Comparison of ENCODE assay signal across 8 mouse cellular contexts in the genomic region with DNA sequence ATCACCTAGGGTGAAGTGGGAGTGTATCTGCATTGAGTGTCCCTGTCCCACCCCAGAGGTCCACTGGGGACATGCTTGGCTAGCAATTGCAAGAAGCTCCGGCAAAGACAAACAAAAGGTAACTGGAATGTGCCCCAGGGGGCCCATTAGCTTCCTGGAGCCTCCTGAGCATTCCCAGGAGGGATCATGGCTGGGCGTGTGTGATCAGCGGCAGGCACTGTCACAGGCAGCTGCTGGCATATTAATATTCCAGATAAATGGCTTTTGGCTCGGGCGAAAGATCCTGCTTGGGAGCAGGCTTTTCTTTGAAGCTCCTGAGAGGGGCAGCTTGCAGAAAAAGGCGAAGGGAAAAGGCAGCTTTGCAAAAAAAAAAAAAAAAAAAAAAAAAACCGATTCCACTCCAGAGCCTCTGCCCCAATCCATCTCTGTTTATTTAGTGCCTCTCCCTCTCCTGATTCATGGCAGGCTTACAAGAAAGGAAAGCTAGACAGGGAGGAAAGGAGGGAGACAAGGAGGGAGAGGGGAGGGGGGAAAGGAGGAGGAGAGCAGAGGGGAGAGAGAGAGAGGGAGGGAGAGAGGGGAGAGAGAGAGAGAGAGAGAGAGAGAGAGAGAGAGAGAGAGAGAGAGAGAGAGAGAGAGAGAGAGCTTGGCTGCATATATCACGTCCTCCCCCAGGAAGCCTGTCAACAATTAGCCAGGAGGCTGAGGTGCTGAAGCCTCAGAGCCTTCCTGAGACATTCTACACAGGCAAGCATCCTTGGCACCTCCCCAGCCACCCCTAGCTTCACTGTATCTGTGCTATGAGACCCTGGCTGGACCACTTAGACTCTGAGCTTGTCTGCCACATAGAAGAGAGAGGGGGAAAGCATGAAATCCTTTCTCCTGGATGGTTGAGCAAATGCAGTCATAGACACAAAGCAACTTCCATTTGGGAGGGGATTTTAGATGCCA.
A peak's percentile ranks its signal among the peaks of the same experiment; 100 is the strongest.
DNase-seq lines count a peak whose midpoint lies in the region; ATAC-seq lines count a peak whose summit lies in the region.

No protein-coding gene starts in this region.

- peak; percentile 57 for DNase-seq in left cerebral cortex, postnatal 4 days
- no peak for DNase-seq in left cerebral cortex, adult 11 months (ENCODE audit: low spot score)
- DNase-seq in adipocyte (ENCODE audit: low spot score), result peak; percentile 38
- DNase-seq in kidney, adult 18-20 months, result peak; percentile 26
- DNase-seq in c-Kit-positive CD71-positive TER-119-positive erythroid progenitor cells, embryonic 14.5 days (ENCODE audit: low spot score), result no peak
- no peak for DNase-seq in left cerebral cortex, adult 18-20 months (ENCODE audit: low spot score in 2 of 2)

- no peaks in the 10 kb centered on the region for H3K9me3 ChIP-seq in embryonic facial prominence, embryonic 12.5 days
- H3K9me3 ChIP-seq in midbrain, embryonic 16.5 days (replicated peaks; ENCODE audit: control insufficient read depth, low read length, poor library complexity, severe bottlenecking), result no peaks in the 10 kb centered on the region

- 3% methylated on average over 7 of the region's 8 CpGs for WGBS in embryonic facial prominence, embryonic 12.5 days
- WGBS in midbrain, embryonic 16.5 days, result under 1% methylated on average over 7 of the region's 8 CpGs

- peak overlapping the region; percentile 84 for H3K27ac ChIP-seq in embryonic facial prominence, embryonic 12.5 days
- peak overlapping the region; percentile 94 for H3K27ac ChIP-seq in midbrain, embryonic 16.5 days (ENCODE audit: low read length)

- H3K4me2 ChIP-seq in embryonic facial prominence, embryonic 12.5 days (replicated peaks), result peak overlapping the region; percentile 28; the same call in 1 of the 2 replicates
- peak overlapping the region; percentile 40 for H3K4me2 ChIP-seq in midbrain, embryonic 16.5 days (ENCODE audit: low read length)

- H3K9ac ChIP-seq in embryonic facial prominence, embryonic 12.5 days, result peak overlapping the region; percentile 4; the same call in 1 of the 2 replicates
- H3K9ac ChIP-seq in midbrain, embryonic 16.5 days (ENCODE audit: low read depth, low read length), result peak overlapping the region; percentile 51

- no peak overlapping the region for H3K4me3 ChIP-seq in embryonic facial prominence, embryonic 12.5 days
- H3K4me3 ChIP-seq in midbrain, embryonic 16.5 days (ENCODE audit: low read depth, low read length), result no peak overlapping the region

- ATAC-seq in embryonic facial prominence, embryonic 12.5 days (ENCODE audit: insufficient number of reproducible peaks, insufficient read depth, low FRiP score, low TSS enrichment), result no peak
- ATAC-seq in midbrain, embryonic 16.5 days, result peak; percentile 87

- H3K4me1 ChIP-seq in embryonic facial prominence, embryonic 12.5 days, result peaks cover 45% of the 10 kb centered on the region
- peaks cover 20% of the 10 kb centered on the region for H3K4me1 ChIP-seq in midbrain, embryonic 16.5 days (ENCODE audit: control insufficient read depth, insufficient read depth, low read length)

- no peaks in the 10 kb centered on the region for H3K36me3 ChIP-seq in embryonic facial prominence, embryonic 12.5 days
- no peaks in the 10 kb centered on the region for H3K36me3 ChIP-seq in midbrain, embryonic 16.5 days (ENCODE audit: control insufficient read depth, insufficient read depth, low read length)

- intact Hi-C loops in left cerebral cortex, postnatal 4 days (cut with DNase I), result loop anchor here (5.0 kb wide), 1 partner anchor 223 kb away; no protein-coding TSS in a partner anchor

- H3K27me3 ChIP-seq in embryonic facial prominence, embryonic 12.5 days, result no peaks in the 10 kb centered on the region
- H3K27me3 ChIP-seq in midbrain, embryonic 16.5 days (ENCODE audit: control insufficient read depth, insufficient read depth, low read depth, low read length), result no peaks in the 10 kb centered on the region

Comparison
In these comparisons a context has a peak if more than half of its experiments do, and no peak if none do; other contexts are left out.
1. DNase-seq: peak in left cerebral cortex, postnatal 4 days (single experiment), adipocyte (single experiment) and kidney, adult 18-20 months (single experiment); none in left cerebral cortex, adult 11 months (single experiment), c-Kit-positive CD71-positive TER-119-positive erythroid progenitor cells, embryonic 14.5 days (single experiment) and left cerebral cortex, adult 18-20 months (0 of 2).